Mouse (Mus musculus) left cerebral cortex, adult 18-20 months (tissue): ENCODE measurements around the gene Utrn. TPM values are rescaled to one million over a fixed set of nuclear protein-coding genes. Genes with fewer than 3 reads are reported as not detected.

Experiments used
- DNase-seq, 2 experiments: peaks; one replicate each; pipeline ENCODE4 v3.0.0; 2021 to 2022; ENCODE audit warnings: low spot score in 2 of 2, mixed read lengths in 1 of 2
- total RNA-seq, 2 experiments: library from RNA; stranded (reverse); gene quantifications; 2 replicates each; pipeline ENCODE4 v1.2.3; 2021

Utrn gene
- total RNA-seq, 2 experiments from 2014 or later = 61.6 to 69.4 TPM

GRCm38 (mm10) chr10:12460945-12461344 is 408.2 kb downstream of the Utrn start:
- DNase-seq = no peak

GRCm38 (mm10) chr10:12456867-12457266 is 412.3 kb downstream of the Utrn start:
- no peak for DNase-seq

DNA sequence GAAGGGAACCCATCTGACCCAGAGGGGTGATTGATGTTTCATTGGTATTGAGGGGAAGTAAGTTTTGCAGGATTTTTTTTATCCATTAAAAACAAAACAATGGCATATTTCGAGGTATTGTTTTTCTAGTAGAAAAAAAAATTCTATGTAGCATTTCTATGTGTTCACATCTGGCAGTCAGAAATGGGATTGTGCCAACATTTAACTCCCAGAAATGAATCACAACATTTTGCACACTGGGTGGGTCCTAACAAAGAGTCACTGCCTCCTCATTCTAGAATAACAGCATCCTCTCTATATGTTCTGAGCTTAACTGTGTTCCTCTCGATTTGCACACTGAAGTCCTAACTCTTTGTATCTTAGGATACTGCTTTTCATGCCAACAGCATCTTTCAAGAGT is 416.5 kb downstream of the Utrn start:
- no peak for DNase-seq

DNA sequence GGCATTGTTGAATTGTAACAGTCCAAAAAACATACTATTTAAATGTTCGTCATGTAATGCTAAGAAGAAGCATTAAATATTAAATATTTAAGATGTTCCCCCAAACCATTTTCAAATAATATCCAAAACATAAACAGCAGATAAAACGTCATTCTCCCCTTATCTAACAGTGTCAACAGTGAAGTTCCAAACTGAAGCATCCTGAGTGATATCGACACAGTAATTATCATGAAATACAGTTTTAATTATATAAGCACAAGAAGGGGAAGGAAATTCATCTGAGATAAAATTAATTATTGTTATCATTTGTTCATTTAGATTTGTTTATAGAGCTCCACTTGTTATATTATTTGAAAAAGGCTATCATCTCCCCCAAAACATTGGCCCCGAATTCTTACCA is 425.0 kb downstream of the Utrn start:
- DNase-seq = no peak

GRCm38 (mm10) chr10:12433161-12433560 is 436.0 kb downstream of the Utrn start:
- DNase-seq = no peak

- DNase-seq = no peak
Measured at GRCm38 (mm10) chr10:12430399-12430798, 438.8 kb downstream of the Utrn start.

DNA sequence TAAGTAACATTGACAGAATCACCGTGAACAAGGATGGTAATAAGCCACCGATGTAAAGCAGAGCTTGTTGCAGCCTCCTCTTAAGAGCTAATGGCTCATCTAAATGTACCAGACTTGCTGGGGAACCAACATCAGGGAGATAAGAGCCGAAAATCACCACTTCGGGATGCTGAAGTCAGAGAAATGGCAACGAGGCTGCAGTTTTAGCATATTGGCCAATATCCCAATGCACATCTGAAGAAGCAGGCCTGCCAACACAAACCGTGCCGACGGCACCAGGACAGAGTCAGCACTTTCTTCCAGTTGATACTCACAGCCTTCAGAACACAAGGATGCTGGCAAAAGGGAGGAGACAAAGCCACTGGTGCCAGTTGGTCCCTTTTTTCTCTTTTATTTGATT is 442.3 kb downstream of the Utrn start:
- no peak for DNase-seq

GRCm38 (mm10) chr10:12424944-12425343 is 444.2 kb downstream of the Utrn start:
- DNase-seq = no peak

- no peak for DNase-seq
Measured at GRCm38 (mm10) chr10:12423994-12424725, 445.0 kb downstream of the Utrn start.

DNA sequence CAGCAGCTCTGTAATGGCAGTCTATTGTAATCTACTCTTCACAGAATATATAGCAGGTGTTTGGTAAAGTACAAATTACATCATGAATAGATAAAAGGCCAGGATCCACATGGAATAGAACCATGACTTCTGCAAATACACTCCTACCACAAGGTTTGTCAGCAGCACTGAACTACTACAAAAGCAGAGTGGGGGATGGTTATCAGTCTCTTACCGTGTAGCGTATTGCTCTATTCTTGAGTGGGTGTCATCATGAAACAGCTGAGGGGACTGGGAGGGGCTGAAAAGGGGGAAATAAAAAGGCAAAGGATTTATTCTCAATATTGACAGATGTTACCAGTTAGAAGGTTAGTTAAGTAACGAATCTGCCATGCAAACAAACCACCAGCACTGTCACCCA is 454.2 kb downstream of the Utrn start:
- DNase-seq = no peak

DNA sequence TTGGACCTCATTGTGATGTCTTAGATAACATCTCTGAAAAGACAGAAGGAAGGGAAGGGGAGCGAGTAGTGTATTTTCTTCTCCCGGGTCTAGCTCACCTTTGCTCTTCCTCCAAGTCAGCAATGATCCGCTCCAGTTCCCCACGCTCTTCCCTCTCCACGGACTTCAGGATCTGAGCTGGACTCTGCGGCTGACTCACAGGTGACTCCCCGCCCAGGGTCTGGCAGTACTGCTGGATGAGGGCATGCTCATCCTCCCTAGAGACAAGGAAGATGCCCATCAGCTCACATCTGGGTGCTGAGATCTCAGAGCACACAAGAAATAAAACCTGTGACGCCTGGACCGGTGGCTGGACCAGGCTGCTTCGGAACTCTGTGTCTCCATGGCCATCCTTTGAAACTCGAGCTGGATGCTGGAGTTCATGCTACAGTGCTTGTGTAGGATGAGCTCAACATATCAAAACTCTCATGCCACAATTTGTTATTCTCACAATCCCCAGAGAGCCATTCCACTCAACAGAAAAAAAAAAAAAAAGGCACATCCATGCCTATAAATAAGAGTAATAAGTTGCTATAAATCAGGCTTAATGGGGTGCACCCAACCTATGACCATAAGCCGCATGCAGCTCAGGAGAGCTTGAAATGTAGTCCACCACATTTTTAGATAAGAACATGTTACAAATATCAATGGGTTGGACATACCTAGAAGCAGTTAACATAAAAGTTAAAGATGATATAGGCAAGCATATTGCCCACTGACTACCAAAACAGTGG is 462.6 kb downstream of the Utrn start:
- no peak for DNase-seq

GRCm38 (mm10) chr10:12399450-12399849 is 469.7 kb downstream of the Utrn start:
- DNase-seq = no peak

- DNase-seq = no peak
Measured at GRCm38 (mm10) chr10:12380139-12380538, 489.0 kb downstream of the Utrn start.

- DNase-seq = no peak
Measured at GRCm38 (mm10) chr10:12379123-12379522, 490.0 kb downstream of the Utrn start.

- DNase-seq = no peak
Measured at GRCm38 (mm10) chr10:12377727-12378126, 491.4 kb downstream of the Utrn start.

GRCm38 (mm10) chr10:12376015-12376414 is 493.1 kb downstream of the Utrn start:
- no peak for DNase-seq

DNA sequence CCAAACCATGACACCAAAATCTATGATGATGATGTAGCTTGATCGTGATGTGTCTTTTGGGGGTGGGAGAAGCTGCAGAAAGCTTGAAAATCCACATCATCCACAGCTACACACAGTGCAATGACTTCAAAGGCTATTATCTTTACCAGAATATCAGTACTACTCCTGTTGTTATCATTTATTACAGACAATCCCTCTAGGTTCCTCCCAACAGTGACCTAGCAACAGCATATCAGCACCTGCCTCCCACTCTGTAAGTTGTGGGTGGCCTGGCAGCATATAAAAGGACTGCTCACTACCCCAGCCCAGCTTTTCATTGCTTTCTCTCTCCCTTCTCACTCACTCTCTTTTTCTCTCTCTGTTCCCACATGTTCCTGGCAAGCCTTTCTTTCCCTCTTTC is 494.4 kb downstream of the Utrn start:
- no peak for DNase-seq

DNA sequence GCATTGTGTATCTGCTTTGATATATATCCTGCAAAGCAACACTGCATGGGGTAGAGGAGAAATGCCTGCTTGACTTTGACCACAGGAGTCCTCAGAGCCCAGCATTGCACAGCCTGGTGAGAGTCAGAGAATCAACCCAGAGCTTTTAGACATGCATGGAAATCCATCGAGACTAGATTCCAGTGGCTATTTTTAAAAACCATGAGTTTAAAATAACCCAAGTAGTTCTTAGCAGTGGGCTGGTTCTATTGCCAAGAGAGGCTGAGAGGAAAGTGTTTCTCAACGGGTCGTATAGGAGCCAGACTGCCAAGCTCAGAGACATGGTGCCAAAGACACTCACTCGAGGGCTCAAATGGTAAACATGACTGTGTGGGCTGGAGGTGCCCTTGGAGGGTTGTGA is 514.6 kb downstream of the Utrn start:
- no peak for DNase-seq

DNA sequence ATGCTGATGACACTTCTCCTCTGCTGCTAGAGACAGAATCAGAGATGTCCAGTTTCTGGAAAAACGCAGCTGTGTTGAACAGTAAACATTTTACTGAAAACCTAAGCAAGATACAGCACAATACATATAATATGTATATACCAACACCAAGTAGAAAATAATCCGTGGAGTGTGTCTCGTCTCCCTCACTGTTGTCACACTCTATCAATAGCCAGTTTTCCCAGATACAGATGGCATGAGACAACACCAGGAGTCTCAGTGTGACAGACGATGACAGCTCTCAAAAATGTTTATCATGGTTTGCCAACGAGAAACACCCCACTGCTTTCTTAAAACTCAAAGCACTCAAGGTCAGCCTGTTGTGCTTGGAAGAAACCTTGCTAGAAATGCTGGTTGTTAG is 515.1 kb downstream of the Utrn start:
- no peak for DNase-seq

DNA sequence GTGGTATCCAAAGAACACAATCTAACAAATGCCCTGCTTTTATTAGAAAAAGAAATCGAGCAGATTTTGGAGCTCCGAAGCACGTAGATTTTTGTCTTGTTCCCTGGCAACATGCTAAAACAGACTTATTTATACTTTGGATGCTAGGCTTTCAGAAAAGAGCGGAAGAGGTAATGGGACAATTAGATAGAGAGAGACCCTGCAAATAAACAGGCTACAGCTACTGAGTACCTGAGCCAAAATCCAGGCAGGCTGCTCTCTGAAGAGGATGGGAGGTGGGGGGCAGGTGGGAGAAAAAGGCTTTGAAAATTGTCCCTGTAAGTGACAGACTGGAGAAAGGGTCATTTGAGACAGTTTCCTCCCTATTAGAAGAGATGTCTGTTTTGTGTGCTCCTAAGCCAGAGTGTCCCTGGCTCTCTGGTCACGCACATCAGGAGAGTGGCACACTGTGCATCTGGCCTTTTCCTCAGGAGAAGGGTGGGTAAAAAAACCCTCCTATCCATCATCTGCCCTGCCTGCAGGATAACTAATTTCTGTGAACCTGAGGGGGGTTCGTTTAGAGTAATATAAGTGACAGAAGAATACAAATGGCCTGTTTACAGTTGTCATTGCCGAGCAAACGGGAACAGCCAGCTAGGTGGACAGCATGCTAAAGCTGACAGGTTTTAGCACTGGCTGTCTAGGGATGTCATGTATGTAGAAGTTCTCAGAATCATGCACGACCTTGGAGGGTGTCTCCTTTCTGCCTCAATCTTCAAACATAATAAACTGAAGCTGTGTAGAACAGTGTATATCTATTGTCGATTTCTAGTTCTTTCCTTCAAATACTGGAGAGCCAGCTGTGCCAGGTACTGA is 529.2 kb downstream of the Utrn start:
- no peak for DNase-seq

GRCm38 (mm10) chr10:12339005-12339703 is 530.0 kb downstream of the Utrn start:
- no peak for DNase-seq
